Mouse (Mus musculus) spleen, postnatal 36 days (tissue): ENCODE measurements around the gene Usp28.

ENCODE experiments used
- DNase-seq, 2 experiments: peaks; one replicate each; pipeline ENCODE4 v3.0.0; 2022; ENCODE audit warnings: low spot score in 2 of 2, mixed read lengths in 1 of 2

Usp28 gene

GRCm38 (mm10) chr9:49021289-49021688 lies 36.1 kb downstream of the Usp28 start:
- DNase-seq, result no peak

GRCm38 (mm10) chr9:49023956-49024355 lies 38.8 kb downstream of the Usp28 start:
- DNase-seq, result no peak

GRCm38 (mm10) chr9:49024529-49024928 lies 39.4 kb downstream of the Usp28 start:
- no peak for DNase-seq

- DNase-seq, result no peak
Measured at GRCm38 (mm10) chr9:49034764-49035163, 49.6 kb downstream of the Usp28 start.

- DNase-seq, result no peak
Measured at GRCm38 (mm10) chr9:49050901-49051300, 65.7 kb downstream of the Usp28 start.

- peak; percentile 36 to 43 for DNase-seq
Measured at GRCm38 (mm10) chr9:49051349-49051748, 66.2 kb downstream of the Usp28 start.

- no peak for DNase-seq
Measured at GRCm38 (mm10) chr9:49054028-49054427, 68.9 kb downstream of the Usp28 start.

- DNase-seq, result peak; percentile 94 to 95
Measured at GRCm38 (mm10) chr9:49055333-49056205, 70.4 kb downstream of the Usp28 start, which contains the start of gene Zw10. TSS of gene Zw10 (plus strand) at chr9:49055613.

GRCm38 (mm10) chr9:49076847-49077246 lies 91.7 kb downstream of the Usp28 start:
- DNase-seq, result no peak

GRCm38 (mm10) chr9:49081107-49081506 lies 95.9 kb downstream of the Usp28 start, which contains the start of gene Tmprss5:
TSS of gene Tmprss5 (plus strand) at chr9:49081260.
- no peak for DNase-seq

GRCm38 (mm10) chr9:49081561-49081960 lies 96.4 kb downstream of the Usp28 start:
- DNase-seq, result no peak

GRCm38 (mm10) chr9:49087317-49087716 lies 102.1 kb downstream of the Usp28 start:
- DNase-seq, result no peak
